Mouse (Mus musculus) gastrocnemius, postnatal 14 days (tissue): ENCODE results near the gene Slc5a2. TPM values are rescaled to one million over a fixed set of nuclear protein-coding genes. Genes with fewer than 3 reads are reported as not detected.

Source experiments
- DNase-seq: peaks from one replicate; pipeline ENCODE4 v3.0.0; 2021; ENCODE audit warnings: mixed read lengths
- intact Hi-C: fragments of 180-260 bp; cut with DNase I; formaldehyde crosslinking; loops from one replicate; pipeline ENCODE4 v1.15.1; 2025; ENCODE audit warnings: low total_unique reads
- long read RNA-seq, 2 experiments: library from polyadenylated mRNA; stranded (forward); transcript quantifications; one replicate each; pipeline ENCODE4 v2.0.0; 2021
- total RNA-seq, 2 experiments: library from RNA; stranded (reverse); gene quantifications; 2 replicates each; pipeline ENCODE4 v1.2.3; 2021

The Slc5a2 gene
- total RNA-seq: not detected
- long read RNA-seq, experiment 1: 0 reads
- long read RNA-seq, experiment 2: 0 reads

DNA sequence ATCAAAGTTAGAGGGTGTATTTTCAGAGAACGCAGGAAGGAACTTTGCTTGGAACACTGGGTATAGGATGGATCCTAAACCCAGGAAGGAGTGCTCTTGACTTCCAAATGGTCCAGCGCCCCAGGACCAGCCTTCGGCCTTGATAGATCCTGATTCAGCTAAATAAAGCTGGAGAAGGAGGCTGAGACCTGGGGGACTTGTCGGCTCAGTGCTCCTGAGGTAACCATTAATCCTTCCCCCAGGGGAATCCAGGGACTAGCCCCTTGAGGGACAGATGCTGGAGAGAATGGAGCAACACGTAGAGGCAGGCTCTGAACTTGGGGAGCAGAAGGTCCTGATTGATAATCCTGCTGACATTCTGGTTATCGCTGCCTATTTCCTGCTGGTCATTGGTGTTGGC, at the start of gene Slc5a2:
Gene Slc5a2 (plus strand): TSS at position 247 of the 400 bp plus-strand sequence.
- intact Hi-C loops: no loop called here
- DNase-seq: no peak

- intact Hi-C loops: no loop called here
- DNase-seq: no peak
Observed at GRCm38 (mm10) chr7:128219952-128220351, 45.5 kb upstream of the Slc5a2 start.

DNA sequence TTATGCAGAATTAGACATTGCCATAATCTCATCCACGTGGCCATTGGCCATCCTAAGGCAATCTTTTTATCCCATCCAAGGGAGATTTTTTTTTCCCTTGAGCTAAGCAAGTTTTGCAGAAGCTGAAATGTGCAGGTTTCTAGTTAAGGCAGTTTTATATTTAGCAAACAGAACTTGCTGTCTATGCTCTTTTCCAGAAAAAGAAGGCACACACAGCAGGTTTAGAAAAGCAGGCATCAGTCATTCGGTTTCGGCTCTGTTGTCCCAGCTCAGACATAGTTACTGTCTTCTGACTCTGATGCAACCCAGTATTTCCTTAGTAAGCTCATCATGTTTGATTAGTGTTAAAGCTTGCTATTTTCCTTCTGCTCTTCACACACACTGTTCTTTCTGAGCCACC, 44.5 kb upstream of the Slc5a2 start:
- intact Hi-C loops: no loop called here
- no peak for DNase-seq

GRCm38 (mm10) chr7:128231741-128232140, 33.7 kb upstream of the Slc5a2 start:
- intact Hi-C loops: no loop called here
- DNase-seq: no peak

DNA sequence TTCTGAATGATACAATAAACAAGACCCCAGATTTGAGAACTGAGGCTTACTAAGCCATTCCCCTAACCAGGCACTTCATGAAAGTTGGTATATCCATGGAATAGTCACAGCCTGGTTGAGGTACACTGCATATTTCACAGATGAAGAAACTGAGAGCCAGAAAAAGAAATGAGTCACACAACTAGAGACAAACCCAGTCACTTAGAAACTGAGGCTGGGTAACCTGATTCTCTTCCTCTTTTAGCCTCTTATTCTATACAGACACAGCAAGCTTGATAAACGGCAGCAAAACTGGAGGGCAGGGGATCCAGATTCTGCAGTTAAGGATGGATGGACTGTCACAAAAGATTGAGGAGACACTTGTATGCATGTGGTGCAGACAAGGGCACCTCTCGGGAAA, 30.7 kb upstream of the Slc5a2 start:
- DNase-seq: no peak
- intact Hi-C loops: loop anchor here (5.0 kb wide), 1 partner anchor 63 kb away; the partner anchor contains the start of gene BC017158

DNA sequence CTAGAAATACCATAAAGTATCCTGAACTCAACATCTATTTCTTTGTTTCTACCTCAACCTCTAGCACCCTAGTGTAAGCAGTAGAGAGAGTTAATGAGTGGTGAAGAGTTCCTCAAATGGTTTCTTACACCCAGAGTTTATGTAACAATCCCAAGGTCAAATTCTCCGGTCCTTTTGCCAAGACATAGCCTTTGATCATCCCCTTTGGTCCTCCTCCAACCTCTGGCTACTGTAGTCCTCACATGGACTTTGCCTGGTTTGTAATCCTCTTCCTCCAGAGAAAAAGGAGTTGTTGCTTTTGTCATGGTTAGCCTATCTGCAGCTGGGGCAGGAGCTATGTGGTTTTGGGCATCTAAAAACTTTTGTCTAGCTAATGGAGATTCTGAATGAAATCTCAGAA, 30.0 kb upstream of the Slc5a2 start:
- no peak for DNase-seq
- intact Hi-C loops: loop anchor here (5.0 kb wide), 1 partner anchor 62 kb away; the partner anchor contains the start of gene BC017158

DNA sequence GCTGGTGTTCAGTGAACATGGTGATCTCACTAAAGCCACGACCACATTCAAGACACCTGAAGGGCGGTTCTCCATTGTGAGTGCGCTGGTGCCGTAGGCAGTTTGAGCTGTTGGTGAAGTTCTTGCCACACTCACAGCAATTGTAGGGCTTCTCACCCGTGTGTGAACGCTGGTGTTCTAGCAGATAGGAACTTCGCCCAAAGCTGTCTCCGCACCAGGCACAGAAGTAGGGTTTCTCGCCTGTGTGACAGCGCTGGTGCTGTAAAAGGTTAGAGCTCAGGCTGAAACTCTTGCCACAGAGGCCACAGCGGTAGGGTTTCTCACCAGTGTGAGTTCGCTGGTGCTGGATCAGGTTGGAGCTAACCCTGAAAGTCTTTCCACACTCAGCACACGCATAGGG, 29.0 kb upstream of the Slc5a2 start:
- intact Hi-C loops: loop anchor here (5.0 kb wide), 1 partner anchor 61 kb away; the partner anchor contains the start of gene BC017158
- no peak for DNase-seq

DNA sequence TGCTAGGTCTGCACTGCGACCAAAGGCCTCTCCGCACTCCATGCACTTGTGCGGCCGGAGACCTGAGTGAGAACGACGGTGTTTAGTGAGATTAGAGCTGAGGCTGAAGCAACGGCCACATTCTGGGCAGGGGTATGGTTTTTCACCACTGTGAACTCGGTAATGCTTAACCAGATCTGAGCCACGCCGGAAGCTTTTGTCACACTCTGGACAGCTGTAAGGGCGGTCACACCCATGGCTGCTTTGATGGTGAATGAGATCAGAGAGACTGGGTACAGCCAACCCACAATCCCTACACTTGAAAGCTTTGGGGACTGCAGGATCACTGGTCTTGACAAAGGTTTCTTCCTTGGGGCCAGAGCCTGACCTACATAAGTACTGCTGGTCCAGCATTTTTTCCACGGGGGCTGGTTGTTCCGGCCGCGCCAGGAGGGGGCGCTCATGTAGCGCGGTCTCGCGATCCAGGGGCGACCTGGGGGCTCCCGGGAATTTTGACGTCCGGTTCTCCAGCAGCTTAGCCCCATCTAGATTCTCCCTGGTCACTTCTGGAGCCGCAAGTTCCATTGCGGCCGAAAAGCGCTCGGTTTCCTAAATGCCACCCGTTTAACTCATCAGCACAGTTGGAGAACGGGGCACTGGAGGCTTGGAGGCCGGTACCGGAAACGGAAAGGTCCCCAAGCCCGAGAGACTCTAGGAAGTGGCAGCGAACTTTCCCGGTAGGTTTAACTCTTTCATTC, 28.4 kb upstream of the Slc5a2 start, which contains the start of gene Armc5:
Gene Armc5 (plus strand): TSS at position 487 of the 737 bp plus-strand sequence.
- intact Hi-C loops: loop anchor here (5.0 kb wide), 1 partner anchor 60 kb away; the partner anchor contains the start of gene BC017158
- DNase-seq: peak; percentile 84

DNA sequence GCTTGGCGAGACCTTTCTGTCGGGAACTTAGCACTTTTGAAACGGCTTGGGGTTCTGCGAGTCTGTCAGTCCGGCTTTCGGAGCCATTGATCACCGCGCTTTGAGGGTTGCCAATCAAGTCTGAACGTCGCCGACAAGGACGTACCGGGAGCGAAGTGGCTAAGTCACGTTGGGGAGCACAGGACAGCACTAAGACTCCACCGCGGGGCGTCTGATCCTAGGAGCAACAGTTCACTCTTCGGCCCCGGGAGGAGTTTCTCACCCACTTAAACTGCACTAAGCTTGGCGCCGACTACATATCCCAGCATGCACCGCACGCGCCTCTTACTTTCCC, 27.9 kb upstream of the Slc5a2 start:
- intact Hi-C loops: loop anchor here (5.0 kb wide), 1 partner anchor 60 kb away; the partner anchor contains the start of gene BC017158
- DNase-seq: no peak

- intact Hi-C loops: loop anchor here (5.0 kb wide), 1 partner anchor 59 kb away; the partner anchor contains the start of gene BC017158
Observed at GRCm38 (mm10) chr7:128237927-128238778, 27.3 kb upstream of the Slc5a2 start, which contains the start of gene 9130023H24Rik. TSS of gene 9130023H24Rik (minus strand) at chr7:128238031.

GRCm38 (mm10) chr7:128238991-128239390, 26.5 kb upstream of the Slc5a2 start:
- no peak for DNase-seq
- intact Hi-C loops: loop anchor here (5.0 kb wide), 1 partner anchor 58 kb away; the partner anchor contains the start of gene BC017158

More at GRCm38 (mm10) chr7:128237927-128238778, 27.3 kb upstream of the Slc5a2 start, which contains the start of gene 9130023H24Rik:
- DNase-seq: peak; percentile 100

DNA sequence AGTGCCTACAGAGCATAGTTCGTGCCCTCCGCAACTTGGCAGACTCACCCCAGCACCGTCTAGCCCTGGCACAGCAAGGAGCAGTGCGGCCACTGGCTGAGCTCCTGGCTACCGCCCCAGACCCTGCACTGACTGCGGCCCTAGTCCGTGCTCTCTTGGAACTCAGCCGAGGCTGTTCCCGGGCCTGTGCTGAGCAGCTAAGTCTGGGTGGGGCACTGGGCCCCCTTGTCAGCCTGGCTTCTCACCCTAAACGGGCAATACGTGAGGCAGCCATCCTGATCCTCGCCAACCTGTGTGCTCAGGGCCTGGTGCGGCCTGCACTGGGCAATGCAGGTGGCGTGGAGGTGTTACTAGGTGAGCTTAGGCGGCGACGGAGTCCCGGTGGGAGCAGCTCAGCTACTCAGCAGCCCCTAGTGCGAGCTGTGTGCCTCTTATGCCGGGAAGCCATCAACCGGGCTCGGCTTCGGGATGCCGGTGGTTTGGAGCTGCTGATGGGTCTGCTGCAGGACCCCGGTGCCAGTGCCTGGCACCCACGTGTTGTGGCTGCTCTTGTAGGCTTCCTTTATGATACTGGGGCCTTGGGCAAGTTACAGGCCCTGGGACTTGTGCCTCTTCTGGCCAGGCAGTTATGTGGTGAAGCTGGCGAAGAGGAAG, 25.2 kb upstream of the Slc5a2 start:
- no peak for DNase-seq
- intact Hi-C loops: no loop called here

DNA sequence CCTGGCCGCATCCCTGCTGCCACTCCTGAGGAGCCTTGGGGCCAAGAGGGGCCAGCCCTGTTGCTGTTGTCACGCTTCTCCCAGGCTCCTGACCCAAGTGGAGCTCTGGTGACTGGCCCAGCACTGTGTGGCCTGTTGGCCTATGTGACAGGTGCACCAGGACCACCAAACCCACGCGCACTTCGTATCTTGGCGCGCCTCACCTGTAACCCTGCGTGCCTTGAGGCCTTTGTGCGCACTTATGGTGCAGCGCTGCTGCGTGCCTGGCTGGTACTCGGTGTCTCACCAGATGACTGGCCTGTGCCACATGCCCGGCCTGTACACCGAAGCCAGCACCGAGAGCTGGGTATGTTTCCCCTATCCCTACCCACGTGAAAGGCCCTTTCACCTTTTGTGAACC, 23.1 kb upstream of the Slc5a2 start:
- DNase-seq: no peak
- intact Hi-C loops: no loop called here

DNA sequence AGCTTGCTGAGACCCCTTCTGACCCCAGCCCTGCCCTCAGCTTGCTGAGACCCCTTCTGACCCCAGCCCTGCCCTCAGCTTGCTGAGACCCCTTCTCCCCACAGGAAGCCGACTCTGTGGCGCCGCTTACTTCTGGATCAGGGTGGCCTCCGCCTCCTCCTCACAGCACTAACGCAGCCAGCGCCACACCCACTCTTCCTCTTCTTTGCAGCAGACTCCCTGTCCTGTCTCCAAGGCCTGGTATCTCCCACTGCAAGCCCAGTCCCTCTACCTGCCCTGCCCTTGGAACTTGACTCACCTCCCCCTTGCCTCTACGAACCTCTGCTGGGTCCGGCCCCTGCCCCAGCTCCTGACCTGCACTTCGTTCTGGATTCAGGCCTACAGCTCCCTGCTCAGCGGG, 21.5 kb upstream of the Slc5a2 start:
- intact Hi-C loops: no loop called here
- DNase-seq: no peak

DNA sequence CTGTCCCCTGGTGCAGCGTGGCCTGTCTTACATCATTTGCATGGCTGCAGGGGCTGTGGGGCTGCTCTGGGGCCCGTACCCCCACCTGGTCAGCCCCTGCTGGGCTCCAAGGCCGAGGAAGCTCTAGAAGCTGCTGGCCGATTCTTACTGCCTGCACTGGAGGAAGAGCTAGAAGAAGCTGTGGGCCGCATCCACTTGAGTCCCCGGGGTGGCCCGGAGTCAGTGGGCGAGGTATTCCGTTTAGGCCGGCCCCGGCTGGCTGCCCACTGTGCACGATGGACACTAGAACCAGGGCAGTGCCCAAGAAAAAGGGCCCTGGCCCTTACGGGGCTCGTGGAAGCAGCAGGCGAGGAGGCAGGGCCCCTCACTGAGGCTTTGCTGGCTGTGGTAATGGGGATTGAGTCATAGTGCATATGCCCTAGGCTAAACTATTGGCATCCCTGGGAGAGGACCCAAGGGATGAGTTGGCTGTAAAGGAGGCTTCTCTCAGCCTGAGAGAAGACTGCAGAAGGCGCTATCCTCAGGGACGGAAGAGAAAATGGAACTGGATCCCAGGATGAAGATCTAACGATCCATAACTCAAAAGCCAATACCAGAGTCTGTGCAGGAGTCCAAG, 20.9 kb upstream of the Slc5a2 start:
- intact Hi-C loops: no loop called here
- DNase-seq: no peak

DNA sequence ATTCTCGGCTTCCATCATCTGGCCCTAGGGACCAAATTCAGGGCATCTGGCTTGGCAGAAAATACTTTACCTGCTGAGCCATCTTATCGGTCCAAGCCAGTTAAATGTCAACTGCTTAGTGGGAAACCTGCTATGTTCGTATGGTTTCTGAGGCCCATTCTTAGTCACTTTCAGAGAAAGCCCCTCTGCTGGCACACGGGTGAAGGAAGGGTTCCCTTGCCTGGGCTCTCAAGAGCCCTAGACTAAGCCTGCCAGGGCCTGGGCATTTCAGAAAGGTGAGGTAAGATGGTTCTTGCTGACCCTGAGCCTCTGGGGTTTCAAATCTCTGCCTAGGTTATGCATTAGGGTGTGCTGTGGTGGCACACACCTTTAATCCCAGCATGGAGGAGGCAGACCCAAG, 19.9 kb upstream of the Slc5a2 start:
- intact Hi-C loops: no loop called here
- DNase-seq: no peak

DNA sequence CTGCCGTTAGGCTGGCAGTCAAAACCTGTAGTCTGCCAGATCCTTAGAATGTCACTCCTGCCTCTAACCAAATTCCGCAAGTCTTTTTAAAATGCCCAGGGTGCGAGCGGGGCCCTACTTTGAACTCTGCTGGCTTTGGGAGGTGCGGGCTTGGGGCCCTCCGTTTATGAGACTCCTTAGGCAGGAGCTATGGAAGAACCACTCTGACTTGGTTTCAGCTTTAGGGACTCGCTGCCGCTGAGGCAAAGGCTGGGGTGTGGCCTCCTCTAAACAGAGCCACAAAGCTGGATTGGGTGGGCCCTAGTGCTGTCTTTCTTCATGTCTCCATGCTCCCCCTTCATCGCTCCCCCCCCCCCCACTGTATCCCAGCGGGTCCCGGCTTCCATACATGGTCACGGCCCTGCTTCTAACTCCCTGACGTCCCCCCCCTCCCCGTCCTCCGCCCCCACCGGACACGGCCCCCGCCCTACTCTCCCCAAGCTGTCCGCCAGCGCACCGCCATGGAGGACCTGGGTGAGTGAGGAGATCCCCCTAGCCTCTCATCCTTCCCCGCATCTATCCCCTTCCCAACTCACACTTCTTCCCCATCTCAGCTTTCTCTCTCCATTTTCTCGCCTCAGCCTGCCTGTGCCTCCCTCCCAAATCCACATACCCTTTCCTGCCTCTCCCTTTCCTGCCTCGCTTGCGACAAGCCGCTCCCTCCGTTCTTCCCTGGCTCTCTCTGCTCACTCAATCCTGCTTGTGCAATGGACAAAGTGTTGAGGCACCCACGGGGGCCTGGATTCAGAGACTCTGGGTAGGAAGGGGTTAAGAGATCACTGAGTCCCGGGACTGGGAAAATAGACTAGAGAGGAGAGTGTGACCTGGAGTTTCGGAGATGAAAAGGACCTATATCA, 18.7 kb upstream of the Slc5a2 start, which contains the start of gene Tgfb1i1:
Gene Tgfb1i1 (plus strand): TSS at position 317 of the 896 bp plus-strand sequence.
- intact Hi-C loops: loop anchor here (2.0 kb wide), 1 partner anchor 98 kb away; no protein-coding TSS in a partner anchor

DNA sequence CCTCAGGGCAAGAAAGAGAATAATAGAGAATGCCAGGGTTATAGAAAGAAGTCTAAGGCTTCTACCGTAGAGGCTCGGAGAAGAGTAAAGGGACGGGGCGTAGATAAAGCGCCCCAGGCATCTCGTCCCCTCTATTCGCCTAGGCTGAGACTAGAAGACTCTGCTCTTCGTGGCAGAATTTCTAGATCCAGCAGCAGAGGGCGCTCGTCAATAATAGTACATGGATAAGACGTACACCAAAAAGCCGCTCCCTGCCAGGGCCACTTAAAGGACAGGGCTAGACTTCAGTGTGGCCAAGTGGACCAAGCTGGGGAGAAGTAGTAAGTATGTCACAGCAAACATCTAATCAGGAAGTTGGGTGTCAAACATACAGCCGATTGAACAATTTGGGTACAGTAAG, 18.0 kb upstream of the Slc5a2 start:
- DNase-seq: peak; percentile 89
- intact Hi-C loops: loop anchor here (2.0 kb wide), 1 partner anchor 97 kb away; no protein-coding TSS in a partner anchor

More for the DNA sequence above, 18.7 kb upstream of the Slc5a2 start, which contains the start of gene Tgfb1i1:
- peak; percentile 73 for DNase-seq
